Comparison of ENCODE assay signal across 18 mouse cellular contexts in genomic region chr7:83312172-83312571, GRCm38 (mm10).
DNase-seq lines count a peak whose midpoint lies in the region; ATAC-seq and TF ChIP-seq lines count a peak whose summit lies in the region.
"Had no signal": no experiment of that assay in that cellular context is flagged by ENCODE, and none has a peak within 500 bp of the region (broad histone marks: within the 10 kb centered on the region; RNA-seq: fewer than 3 reads in every experiment).

No protein-coding gene starts in this region.

- H3K4me1 ChIP-seq in heart, embryonic 10.5 days = no peaks in the 10 kb centered on the region
- peaks cover 0 to 21% of the 10 kb centered on the region in 2 experiments; a peak in 2 of 4 replicates for H3K4me1 ChIP-seq in CH12.LX (ENCODE audit: control insufficient read depth in 1 of 2, insufficient read depth in 2 of 2)
- H3K4me1 ChIP-seq in lung, embryonic 16.5 days (replicated peaks; ENCODE audit: control insufficient read depth, insufficient read depth, low read length) = 0 out of 2 replicates have a peak, but pooled peaks cover 4% of the 10 kb centered on the region
- H3K4me1 ChIP-seq: hindbrain, embryonic 10.5 days; neural tube, embryonic 13.5 days; stomach, embryonic 15.5 days had no signal

- H3K9me3 ChIP-seq in heart, embryonic 10.5 days = no peaks in the 10 kb centered on the region
- H3K9me3 ChIP-seq in CH12.LX (replicated peaks; ENCODE audit: low read length) = no peaks in the 10 kb centered on the region
- no peaks in the 10 kb centered on the region for H3K9me3 ChIP-seq in lung, embryonic 16.5 days (ENCODE audit: control insufficient read depth, low read length)
- H3K9me3 ChIP-seq: hindbrain, embryonic 10.5 days; stomach, embryonic 15.5 days had no signal

- no peak overlapping the region for H3K4me3 ChIP-seq in heart, embryonic 10.5 days
- H3K4me3 ChIP-seq in CH12.LX (replicated peaks in 1 of 3; ENCODE audit: low read depth in 2 of 3, low read length in 2 of 3, poor library complexity in 1 of 3) = no peak overlapping the region
- H3K4me3 ChIP-seq in lung, embryonic 16.5 days (ENCODE audit: low read length) = no peak overlapping the region
- H3K4me3 ChIP-seq: heart, embryonic 13.5 days; hindbrain, embryonic 10.5 days; neural tube, embryonic 13.5 days; stomach, embryonic 15.5 days had no signal

- WGBS in heart, embryonic 10.5 days = 69% methylated on average over 4 of the region's 4 CpGs
- WGBS in lung, embryonic 16.5 days = 36% methylated on average over 4 of the region's 4 CpGs

- TF ChIP-seq RAD21 in CH12.LX (IDR thresholded peaks at IDR 0.05; ENCODE audit: low read depth, low read length) = no peak

- in situ Hi-C loops in CH12.LX (cut with MboI; ENCODE audit: low pct_ligation_motif_present, low pct_unique_long_range_greater_than_20kb, low sequenced_read_pairs) = no loop called here

- H3K9ac ChIP-seq in CH12.LX (ENCODE audit: insufficient read depth, low read depth) = no peak overlapping the region
- no peak overlapping the region for H3K9ac ChIP-seq in lung, embryonic 16.5 days (ENCODE audit: low read length)
- H3K9ac ChIP-seq: heart, embryonic 13.5 days; liver, embryonic 14.5 days; neural tube, embryonic 13.5 days; stomach, embryonic 15.5 days had no signal

- TF ChIP-seq POLR2A in CH12.LX (IDR thresholded peaks at IDR 0.05; ENCODE audit: low read depth, low read length) = no peak

- DNase-seq in heart, adult 18-20 months = peak; percentile 3 to 11
- DNase-seq in heart, embryonic 10.5 days (ENCODE audit: low spot score) = no peak
- peak; percentile 37 for DNase-seq in CH12.LX (ENCODE audit: extremely low read depth)
- peak; percentile 9 for DNase-seq in fibroblast of lung, adult 2 months (ENCODE audit: low read depth)
- no peak for DNase-seq in kidney, adult 18-20 months
- no peak for DNase-seq in right cerebral cortex, postnatal 10 days (ENCODE audit: low spot score in 2 of 2)
- DNase-seq: adrenal gland, adult 8-10 months; cerebellum, adult 8-10 months; kidney, postnatal 10 days; thymus, postnatal 14 days had no signal

- no peaks in the 10 kb centered on the region for H3K27me3 ChIP-seq in heart, embryonic 10.5 days (ENCODE audit: insufficient read depth, poor library complexity, severe bottlenecking)
- no peaks in the 10 kb centered on the region for H3K27me3 ChIP-seq in CH12.LX (replicated peaks)
- no peaks in the 10 kb centered on the region for H3K27me3 ChIP-seq in lung, embryonic 16.5 days (ENCODE audit: control insufficient read depth, insufficient read depth, low read depth, low read length)
- H3K27me3 ChIP-seq: heart, embryonic 13.5 days; neural tube, embryonic 13.5 days; stomach, embryonic 15.5 days had no signal

- no peaks in the 10 kb centered on the region for H3K36me3 ChIP-seq in heart, embryonic 10.5 days
- H3K36me3 ChIP-seq in CH12.LX (replicated peaks in 1 of 2; ENCODE audit: control insufficient read depth in 1 of 2, insufficient read depth in 1 of 2, low read length in 1 of 2) = no peaks in the 10 kb centered on the region
- no peaks in the 10 kb centered on the region for H3K36me3 ChIP-seq in lung, embryonic 16.5 days (ENCODE audit: control insufficient read depth, insufficient read depth, low read length)
- H3K36me3 ChIP-seq: heart, embryonic 13.5 days; hindbrain, embryonic 10.5 days; neural tube, embryonic 13.5 days; stomach, embryonic 15.5 days had no signal

- H3K27ac ChIP-seq in heart, embryonic 10.5 days = no peak overlapping the region
- H3K27ac ChIP-seq in CH12.LX (ENCODE audit: insufficient read depth, low read depth) = no peak overlapping the region
- H3K27ac ChIP-seq in lung, embryonic 16.5 days (ENCODE audit: low read length) = no peak overlapping the region
- H3K27ac ChIP-seq: heart, embryonic 13.5 days; hindbrain, embryonic 10.5 days; liver, embryonic 14.5 days; neural tube, embryonic 13.5 days; stomach, embryonic 15.5 days had no signal

- dilution Hi-C loops in CH12.LX (cut with MboI; ENCODE audit: extremely low pct_ligation_motif_present, extremely low pct_unique_long_range_greater_than_20kb, low sequenced_read_pairs) = no loop called here

- peak; percentile 73 for ATAC-seq in lung, embryonic 16.5 days (ENCODE audit: low read depth)
- ATAC-seq in monocyte, adult 5-6 weeks (replicated peaks; ENCODE audit: insufficient number of reproducible peaks, low FRiP score, low TSS enrichment, poor library complexity, severe bottlenecking) = no peak
- ATAC-seq: inflammation-experienced regulatory T-cells, adult 6 months had no signal

- H3K79me2 ChIP-seq in CH12.LX (replicated peaks; ENCODE audit: control insufficient read depth, extremely low read depth, insufficient read depth, poor library complexity, severe bottlenecking) = no peaks in the 10 kb centered on the region

- TF ChIP-seq CTCF in CH12.LX (conservative IDR thresholded peaks at IDR 0.05 in 1 of 2, IDR thresholded peaks at IDR 0.05 in 1 of 2; ENCODE audit: low read depth in 2 of 2, low read length in 2 of 2) = no peak

- TF ChIP-seq EP300 in CH12.LX (IDR thresholded peaks at IDR 0.05; ENCODE audit: low read length) = peak; percentile 35

- no peak overlapping the region for H3K4me2 ChIP-seq in CH12.LX (ENCODE audit: insufficient read depth, low read depth, poor library complexity, severe bottlenecking)
- H3K4me2 ChIP-seq in lung, embryonic 16.5 days (ENCODE audit: low read depth, low read length) = no peak overlapping the region
- H3K4me2 ChIP-seq: heart, embryonic 13.5 days; neural tube, embryonic 13.5 days; stomach, embryonic 15.5 days had no signal

TF ChIP-seq in CH12.LX, 34 proteins besides CTCF, POLR2A, EP300 and RAD21:
- no peak for TF ChIP-seq MAZ (IDR thresholded peaks at IDR 0.05; ENCODE audit: low read depth, low read length)
- no peak for TF ChIP-seq NELFE (IDR thresholded peaks at IDR 0.05; ENCODE audit: low read depth, low read length)
- TF ChIP-seq JUND (conservative IDR thresholded peaks at IDR 0.05; ENCODE audit: low read depth, low read length) = no peak
- no peak for TF ChIP-seq ZNF384 (IDR thresholded peaks at IDR 0.05; ENCODE audit: low read depth, low read length)
- no peak for TF ChIP-seq TCF12 (IDR thresholded peaks at IDR 0.05; ENCODE audit: low read depth, low read length)
- no peak for TF ChIP-seq ZC3H11A (IDR thresholded peaks at IDR 0.05; ENCODE audit: low read depth, low read length)
- TF ChIP-seq USF2 (conservative IDR thresholded peaks at IDR 0.05; ENCODE audit: low read depth, low read length) = no peak
- TF ChIP-seq JUN (IDR thresholded peaks at IDR 0.05; ENCODE audit: insufficient read depth, low read depth, low read length) = no peak
- TF ChIP-seq ELF1 (IDR thresholded peaks at IDR 0.05; ENCODE audit: low read depth, low read length) = no peak
- TF ChIP-seq TBP (conservative IDR thresholded peaks at IDR 0.05; ENCODE audit: low read depth, low read length) = no peak
- TF ChIP-seq E2F4 (IDR thresholded peaks at IDR 0.05; ENCODE audit: insufficient replicate concordance, low read depth, low read length) = no peak

Comparison
In these comparisons a context has a peak if more than half of its experiments do, and no peak if none do; other contexts are left out.
1. DNase-seq: peak in heart, adult 18-20 months (2 of 2), CH12.LX (single experiment) and fibroblast of lung, adult 2 months (single experiment); none in heart, embryonic 10.5 days (single experiment), kidney, adult 18-20 months (single experiment) and right cerebral cortex, postnatal 10 days (0 of 2).